In the genomic region with DNA sequence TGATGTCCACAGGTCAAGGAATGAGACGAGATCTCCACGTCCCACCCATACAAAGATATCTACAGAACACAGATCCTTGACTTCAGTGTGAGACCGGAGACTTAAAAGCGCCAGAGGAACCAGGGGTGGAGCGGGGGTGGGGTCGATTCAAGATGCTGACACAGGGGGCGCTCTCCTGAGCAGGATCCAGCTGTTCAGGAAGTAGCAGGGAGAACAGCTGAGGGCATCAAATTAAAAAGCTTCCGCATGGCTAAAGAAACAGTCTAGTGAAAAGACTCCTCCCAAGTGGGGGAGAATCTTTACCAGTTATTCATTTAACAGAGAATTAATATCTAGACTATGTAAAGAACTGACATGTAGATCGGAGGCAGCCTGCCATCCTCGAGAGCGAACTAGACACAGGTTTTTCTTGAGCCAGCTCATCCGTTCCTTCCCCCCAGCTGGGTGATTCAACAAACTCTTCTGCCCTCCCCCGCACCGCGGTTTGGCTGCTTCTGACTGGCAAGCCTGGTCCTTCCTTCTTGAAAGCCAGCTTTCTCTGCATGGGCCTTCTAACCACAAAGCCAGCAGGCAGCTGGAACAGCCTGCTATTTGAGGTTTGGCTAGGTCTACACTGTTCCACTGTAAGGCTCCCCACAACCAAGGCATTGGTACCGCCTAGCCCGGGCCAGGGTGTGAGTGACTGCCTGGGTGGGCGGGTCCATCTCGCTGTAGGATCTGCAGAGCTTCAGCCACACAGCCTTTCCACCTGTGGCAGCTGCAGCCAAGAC, we compare ENCODE assay signal across 9 mouse cellular contexts.
A peak's percentile ranks its signal among the peaks of the same experiment; 100 is the strongest.
DNase-seq lines count a peak whose midpoint lies in the region; ATAC-seq and TF ChIP-seq lines count a peak whose summit lies in the region.
"Had no signal": no experiment of that assay in that cellular context is flagged by ENCODE, and none has a peak within 500 bp of the region (broad histone marks: within the 10 kb centered on the region; RNA-seq: fewer than 3 reads in every experiment).

No protein-coding gene starts in this region.

- peaks cover 3% of the 10 kb centered on the region; the same call in 1 of the 2 replicates for H3K4me1 ChIP-seq in testis, adult 2 months (ENCODE audit: control insufficient read depth, insufficient read depth, low read length)
- no peaks in the 10 kb centered on the region; the same call in 1 of the 2 replicates for H3K4me1 ChIP-seq in brown adipose tissue, adult 24 weeks (ENCODE audit: control insufficient read depth, insufficient read depth, insufficient read length, low read length)
- H3K4me1 ChIP-seq in hindbrain, embryonic 13.5 days (replicated peaks), result peaks cover 9% of the 10 kb centered on the region

- ATAC-seq in hindbrain, embryonic 13.5 days (ENCODE audit: low FRiP score), result no peak

- peaks cover 8% of the 10 kb centered on the region; the same call in 1 of the 2 replicates for H3K9me3 ChIP-seq in hindbrain, embryonic 13.5 days

- H3K4me2 ChIP-seq in hindbrain, embryonic 13.5 days, result no peak overlapping the region

- peak; percentile 51; the same call in 1 of the 2 replicates for TF ChIP-seq CTCF in testis, adult 2 months (IDR thresholded peaks at IDR 0.05; ENCODE audit: control insufficient read depth, insufficient read depth, insufficient replicate concordance, low read depth, low read length)

- H3K36me3 ChIP-seq in testis, adult 2 months (ENCODE audit: control insufficient read depth, insufficient read depth, low read length), result no peaks in the 10 kb centered on the region
- no peaks in the 10 kb centered on the region for H3K36me3 ChIP-seq in hindbrain, embryonic 13.5 days

- H3K4me3 ChIP-seq in testis, adult 2 months (ENCODE audit: control insufficient read depth, low read depth, low read length), result peak overlapping the region; percentile 6; the same call in 1 of the 2 replicates
- H3K4me3 ChIP-seq in brown adipose tissue, adult 24 weeks (ENCODE audit: insufficient read depth, low read depth, low read length), result no peak overlapping the region
- H3K4me3 ChIP-seq in hindbrain, embryonic 13.5 days, result no peak overlapping the region
- H3K4me3 ChIP-seq: erythroblast, embryonic 14.5 days had no signal

- 68% methylated on average over 19 of the region's 19 CpGs for WGBS in hindbrain, embryonic 13.5 days

- no peak for TF ChIP-seq POLR2A in testis, adult 2 months (IDR thresholded peaks at IDR 0.05; ENCODE audit: control insufficient read depth, low read depth, low read length)

- H3K27me3 ChIP-seq in testis, adult 2 months (ENCODE audit: control insufficient read depth, insufficient read depth, low read length), result no peaks in the 10 kb centered on the region
- 0 out of 2 replicates have a peak, but pooled peaks cover 20% of the 10 kb centered on the region for H3K27me3 ChIP-seq in hindbrain, embryonic 13.5 days

- H3K27ac ChIP-seq in testis, adult 2 months (ENCODE audit: control insufficient read depth, insufficient read depth, low read depth, low read length), result no peak overlapping the region
- H3K27ac ChIP-seq in brown adipose tissue, adult 24 weeks (replicated peaks; ENCODE audit: low read depth, low read length), result 0 out of 2 replicates have a peak overlapping the region, but pooled peaks have one; percentile 12
- no peak overlapping the region for H3K27ac ChIP-seq in hindbrain, embryonic 13.5 days

- DNase-seq in testis, postnatal 10 days (ENCODE audit: low spot score), result no peak
- DNase-seq in gastrocnemius, postnatal 25 days, result peak; percentile 75
- DNase-seq in left cerebral cortex, adult 11 months (ENCODE audit: low spot score), result peak; percentile 74
- peak; percentile 69 to 72 for DNase-seq in lung, postnatal 4 days
- DNase-seq in spleen, postnatal 4 days (ENCODE audit: low spot score in 2 of 2), result peak; percentile 63 to 79

- H3K9ac ChIP-seq in hindbrain, embryonic 13.5 days, result no peak overlapping the region
